Mouse (Mus musculus) mesoderm, embryonic 11.5 days (tissue): ENCODE measurements around the gene Ebf1.

Source experiments
- DNase-seq: peaks from one replicate; pipeline ENCODE4 v3.0.0-alpha.2; 2012; ENCODE audit warnings: low read depth, low spot score

The Ebf1 gene

GRCm38 (mm10) chr11:45012081-45012480 lies 395.0 kb downstream of the Ebf1 start:
- no peak for DNase-seq

- DNase-seq = no peak
Observed at GRCm38 (mm10) chr11:45017493-45017892, 400.4 kb downstream of the Ebf1 start.

GRCm38 (mm10) chr11:45026012-45026411 lies 408.9 kb downstream of the Ebf1 start:
- DNase-seq = no peak

- DNase-seq = no peak
Observed at GRCm38 (mm10) chr11:45026674-45027073, 409.6 kb downstream of the Ebf1 start.

- no peak for DNase-seq
Observed at GRCm38 (mm10) chr11:45027076-45027475, 410.0 kb downstream of the Ebf1 start.

- no peak for DNase-seq
Observed at GRCm38 (mm10) chr11:45055744-45056610, 438.9 kb downstream of the Ebf1 start.
